In the genomic region with DNA sequence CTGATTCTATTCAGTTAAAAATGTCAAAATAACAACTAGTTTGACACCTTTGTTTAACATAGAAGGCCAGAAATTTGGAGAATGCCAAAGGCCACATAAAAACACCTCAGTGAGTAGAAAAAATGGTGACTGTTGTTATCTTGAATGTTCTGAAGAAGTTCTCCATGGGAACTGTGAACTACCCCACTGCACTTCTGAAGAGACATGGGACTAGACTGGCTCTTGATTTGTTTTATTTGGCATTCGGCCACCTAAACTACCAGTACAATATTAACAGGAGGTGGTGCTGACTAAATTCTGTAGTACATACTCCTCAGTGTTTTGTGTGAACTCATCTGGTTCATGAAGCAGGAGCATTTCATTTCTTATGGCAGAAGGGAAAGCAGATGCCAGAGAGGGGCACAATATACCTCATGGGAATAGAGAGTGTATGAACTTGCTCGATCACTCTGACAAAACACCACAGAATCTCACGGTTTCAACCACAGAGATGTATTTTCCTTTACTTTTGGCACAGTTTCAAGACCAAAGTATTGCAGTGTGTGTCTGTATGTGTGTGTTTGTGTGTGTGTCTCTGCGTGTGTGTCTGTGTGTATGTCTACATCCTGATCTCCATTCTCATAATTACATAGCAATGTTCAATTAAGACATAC, we compare ENCODE assay signal across 21 mouse cellular contexts.
DNase-seq lines count a peak whose midpoint lies in the region; ATAC-seq and TF ChIP-seq lines count a peak whose summit lies in the region.
"Had no signal": no experiment of that assay in that cellular context is flagged by ENCODE, and none has a peak within 500 bp of the region (broad histone marks: within the 10 kb centered on the region; RNA-seq: fewer than 3 reads in every experiment).

No protein-coding gene starts in this region.

- no peak for ATAC-seq in liver, embryonic 12.5 days
- ATAC-seq in lung, postnatal 0 days: peak; percentile 98
- ATAC-seq: CD4-positive, CD25-positive, alpha-beta regulatory T cell, adult 4 months; forebrain, embryonic 13.5 days; inflammation-experienced regulatory T-cells, adult 6 months; midbrain, embryonic 13.5 days had no signal

- 19% methylated on average over 4 of the region's 4 CpGs for WGBS in liver, adult 2 months
- WGBS in liver, embryonic 12.5 days (ENCODE audit: insufficient replicate concordance): 69% methylated on average over 4 of the region's 4 CpGs
- WGBS in lung, postnatal 0 days: 34% methylated on average over 4 of the region's 4 CpGs

- no peak for TF ChIP-seq RAD21 in CH12.LX (IDR thresholded peaks at IDR 0.05; ENCODE audit: low read depth, low read length)

- peak; percentile 40 for DNase-seq in heart, adult 11 months
- DNase-seq in heart, postnatal 4 days: no peak
- peak; percentile 83 for DNase-seq in liver, adult 2 months (ENCODE audit: extremely low read depth, low read depth, low spot score)
- peak; percentile 57 for DNase-seq in CH12.LX (ENCODE audit: extremely low read depth)
- DNase-seq in lung, postnatal 0 days (ENCODE audit: low spot score): peak; percentile 87
- no peak for DNase-seq in thymus, postnatal 36 days
- DNase-seq in adrenal gland, postnatal 14 days: no peak
- DNase-seq: adrenal gland, adult 8-10 months; cerebellum, adult 9-10 months; gastrocnemius, postnatal 36 days; right cerebral cortex, postnatal 14 days had no signal

- no peak overlapping the region for H3K4me3 ChIP-seq in liver, adult 2 months (ENCODE audit: insufficient read depth, low read depth, low read length)
- H3K4me3 ChIP-seq in liver, embryonic 12.5 days: no peak overlapping the region
- no peak overlapping the region for H3K4me3 ChIP-seq in CH12.LX (replicated peaks in 1 of 3; ENCODE audit: low read depth in 2 of 3, low read length in 2 of 3, poor library complexity in 1 of 3)
- no peak overlapping the region for H3K4me3 ChIP-seq in lung, postnatal 0 days (ENCODE audit: low read depth, low read length)
- H3K4me3 ChIP-seq: forebrain, embryonic 13.5 days; layer of hippocampus, adult 2 months; limb, embryonic 12.5 days; liver, embryonic 15.5 days; megakaryocyte, embryonic 14.5 days; midbrain, embryonic 13.5 days had no signal

- dilution Hi-C loops in CH12.LX (cut with MboI; ENCODE audit: extremely low pct_ligation_motif_present, extremely low pct_unique_long_range_greater_than_20kb, low sequenced_read_pairs): no loop called here

- no peaks in the 10 kb centered on the region for H3K36me3 ChIP-seq in liver, adult 2 months (ENCODE audit: control insufficient read depth, insufficient read depth, low read length)
- no peaks in the 10 kb centered on the region for H3K36me3 ChIP-seq in liver, embryonic 12.5 days
- H3K36me3 ChIP-seq in CH12.LX (replicated peaks in 1 of 2; ENCODE audit: control insufficient read depth in 1 of 2, insufficient read depth in 1 of 2, low read length in 1 of 2): no peaks in the 10 kb centered on the region
- no peaks in the 10 kb centered on the region for H3K36me3 ChIP-seq in lung, postnatal 0 days (ENCODE audit: insufficient read depth, low read length)
- H3K36me3 ChIP-seq: limb, embryonic 12.5 days; liver, embryonic 15.5 days; midbrain, embryonic 13.5 days had no signal

- TF ChIP-seq EP300 in CH12.LX (IDR thresholded peaks at IDR 0.05; ENCODE audit: low read length): peak; percentile 75
- peak; percentile 90 for TF ChIP-seq EP300 in lung, postnatal 0 days (IDR thresholded peaks at IDR 0.05)

- H3K4me2 ChIP-seq in liver, embryonic 12.5 days: no peak overlapping the region
- H3K4me2 ChIP-seq in CH12.LX (ENCODE audit: insufficient read depth, low read depth, poor library complexity, severe bottlenecking): no peak overlapping the region
- H3K4me2 ChIP-seq in lung, postnatal 0 days (replicated peaks; ENCODE audit: low read depth, low read length): no peak overlapping the region
- H3K4me2 ChIP-seq: forebrain, embryonic 13.5 days; hindbrain, embryonic 14.5 days; limb, embryonic 12.5 days; liver, embryonic 15.5 days; midbrain, embryonic 13.5 days had no signal

- in situ Hi-C loops in CH12.LX (cut with MboI; ENCODE audit: low pct_ligation_motif_present, low pct_unique_long_range_greater_than_20kb, low sequenced_read_pairs): no loop called here

- no peaks in the 10 kb centered on the region for H3K27me3 ChIP-seq in liver, adult 2 months (ENCODE audit: control insufficient read depth, insufficient read depth, low read length)
- no peaks in the 10 kb centered on the region for H3K27me3 ChIP-seq in liver, embryonic 12.5 days (replicated peaks)
- no peaks in the 10 kb centered on the region for H3K27me3 ChIP-seq in CH12.LX (replicated peaks)
- no peaks in the 10 kb centered on the region for H3K27me3 ChIP-seq in lung, postnatal 0 days (replicated peaks; ENCODE audit: insufficient read depth, low read length)
- H3K27me3 ChIP-seq: forebrain, embryonic 13.5 days; limb, embryonic 12.5 days; liver, embryonic 15.5 days; megakaryocyte, embryonic 14.5 days; midbrain, embryonic 13.5 days had no signal

- no peaks in the 10 kb centered on the region for H3K79me2 ChIP-seq in liver, adult 2 months (ENCODE audit: control insufficient read depth, insufficient read depth, low read length)
- H3K79me2 ChIP-seq in CH12.LX (replicated peaks; ENCODE audit: control insufficient read depth, extremely low read depth, insufficient read depth, poor library complexity, severe bottlenecking): no peaks in the 10 kb centered on the region

- TF ChIP-seq CTCF in liver, adult 2 months (IDR thresholded peaks at IDR 0.05; ENCODE audit: low read depth, low read length): no peak
- no peak for TF ChIP-seq CTCF in CH12.LX (conservative IDR thresholded peaks at IDR 0.05 in 1 of 2, IDR thresholded peaks at IDR 0.05 in 1 of 2; ENCODE audit: low read depth in 2 of 2, low read length in 2 of 2)
- TF ChIP-seq CTCF in lung, postnatal 0 days (IDR thresholded peaks at IDR 0.05): no peak

- no peaks in the 10 kb centered on the region for H3K9me3 ChIP-seq in liver, embryonic 12.5 days (replicated peaks)
- H3K9me3 ChIP-seq in CH12.LX (replicated peaks; ENCODE audit: low read length): no peaks in the 10 kb centered on the region
- H3K9me3 ChIP-seq in lung, postnatal 0 days (ENCODE audit: low read length): no peaks in the 10 kb centered on the region
- H3K9me3 ChIP-seq: forebrain, embryonic 13.5 days; limb, embryonic 12.5 days; liver, embryonic 15.5 days; megakaryocyte, embryonic 14.5 days; midbrain, embryonic 13.5 days had no signal

- peaks cover 7% of the 10 kb centered on the region; the same call in 1 of the 2 replicates for H3K4me1 ChIP-seq in liver, adult 2 months (ENCODE audit: control insufficient read depth, insufficient read depth, low read length)
- no peaks in the 10 kb centered on the region for H3K4me1 ChIP-seq in liver, embryonic 12.5 days
- peaks cover 5 to 49% of the 10 kb centered on the region in 2 experiments; a peak in 3 of 4 replicates for H3K4me1 ChIP-seq in CH12.LX (ENCODE audit: control insufficient read depth in 1 of 2, insufficient read depth in 2 of 2)
- H3K4me1 ChIP-seq in lung, postnatal 0 days (ENCODE audit: insufficient read depth, low read depth, low read length): no peaks in the 10 kb centered on the region
- H3K4me1 ChIP-seq: forebrain, embryonic 13.5 days; limb, embryonic 12.5 days; liver, embryonic 15.5 days; megakaryocyte, embryonic 14.5 days had no signal

- no peak for TF ChIP-seq POLR2A in liver, adult 2 months (IDR thresholded peaks at IDR 0.05; ENCODE audit: extremely low read depth, insufficient read depth, low read length)
- TF ChIP-seq POLR2A in CH12.LX (IDR thresholded peaks at IDR 0.05; ENCODE audit: low read depth, low read length): no peak

- no peak overlapping the region for H3K9ac ChIP-seq in liver, adult 2 months (ENCODE audit: low read depth, low read length)
- no peak overlapping the region for H3K9ac ChIP-seq in liver, embryonic 12.5 days
- H3K9ac ChIP-seq in CH12.LX (ENCODE audit: insufficient read depth, low read depth): no peak overlapping the region
- no peak overlapping the region for H3K9ac ChIP-seq in lung, postnatal 0 days (replicated peaks; ENCODE audit: low read depth)
- H3K9ac ChIP-seq: forebrain, embryonic 13.5 days; hindbrain, embryonic 14.5 days; limb, embryonic 12.5 days; liver, embryonic 15.5 days; midbrain, embryonic 13.5 days had no signal

- H3K27ac ChIP-seq in liver, adult 2 months (replicated peaks; ENCODE audit: insufficient read depth, low read depth, low read length): no peak overlapping the region
- no peak overlapping the region for H3K27ac ChIP-seq in liver, embryonic 12.5 days
- no peak overlapping the region for H3K27ac ChIP-seq in CH12.LX (ENCODE audit: insufficient read depth, low read depth)
- no peak overlapping the region for H3K27ac ChIP-seq in lung, postnatal 0 days (ENCODE audit: low read length)
- H3K27ac ChIP-seq: forebrain, embryonic 13.5 days; hindbrain, embryonic 14.5 days; layer of hippocampus, adult 2 months; limb, embryonic 12.5 days; liver, embryonic 15.5 days; midbrain, embryonic 13.5 days had no signal

TF ChIP-seq in CH12.LX, 34 proteins besides CTCF, POLR2A, EP300 and RAD21:
- TF ChIP-seq TCF12 (IDR thresholded peaks at IDR 0.05; ENCODE audit: low read depth, low read length): peak; percentile 33; the same call in 1 of the 2 replicates
- TF ChIP-seq SIN3A (IDR thresholded peaks at IDR 0.05; ENCODE audit: low read length): no peak
- TF ChIP-seq PAX5 (IDR thresholded peaks at IDR 0.05; ENCODE audit: low read length): no peak
- no peak for TF ChIP-seq MYC (IDR thresholded peaks at IDR 0.05; ENCODE audit: low read depth, low read length)
- no peak for TF ChIP-seq MAX (IDR thresholded peaks at IDR 0.05; ENCODE audit: low read length)
- peak; percentile 75 for TF ChIP-seq MAFK (IDR thresholded peaks at IDR 0.05; ENCODE audit: insufficient replicate concordance, low read length)
- TF ChIP-seq USF1 (IDR thresholded peaks at IDR 0.05; ENCODE audit: low read depth, low read length): no peak
- no peak for TF ChIP-seq CHD1 (IDR thresholded peaks at IDR 0.05; ENCODE audit: low read depth, low read length)
- peak; percentile 76 for TF ChIP-seq BHLHE40 (IDR thresholded peaks at IDR 0.05; ENCODE audit: low read depth, low read length)
- no peak for TF ChIP-seq MXI1 (IDR thresholded peaks at IDR 0.05; ENCODE audit: low read depth, low read length)
- no peak for TF ChIP-seq UBTF (IDR thresholded peaks at IDR 0.05; ENCODE audit: low read depth, low read length)
- TF ChIP-seq ZC3H11A (IDR thresholded peaks at IDR 0.05; ENCODE audit: low read depth, low read length): no peak
- peak; percentile 47; the same call in 1 of the 2 replicates for TF ChIP-seq MEF2A (IDR thresholded peaks at IDR 0.05; ENCODE audit: borderline replicate concordance, low read depth, low read length)
- peak; percentile 60 for TF ChIP-seq ETS1 (conservative IDR thresholded peaks at IDR 0.05; ENCODE audit: low read depth, low read length)
- TF ChIP-seq JUN (IDR thresholded peaks at IDR 0.05; ENCODE audit: insufficient read depth, low read depth, low read length): no peak
- peak; percentile 84 for TF ChIP-seq IRF4 (IDR thresholded peaks at IDR 0.05; ENCODE audit: low read depth, low read length)
- no peak for TF ChIP-seq NRF1 (IDR thresholded peaks at IDR 0.05; ENCODE audit: low read depth, low read length)
TF ChIP-seq in CH12.LX: peak in this region for 6.

Comparison
In these comparisons a context has a peak if more than half of its experiments do, and no peak if none do; other contexts are left out.
1. DNase-seq: peak in heart, adult 11 months (single experiment), liver, adult 2 months (single experiment), CH12.LX (single experiment) and lung, postnatal 0 days (single experiment); none in heart, postnatal 4 days (single experiment), thymus, postnatal 36 days (0 of 2) and adrenal gland, postnatal 14 days (single experiment).